Mouse (Mus musculus) thymus, adult 2 months (tissue): ENCODE measurements around the gene Polr2c.

ENCODE experiments used
- CTCF ChIP-seq: fragments of 200-500 bp; IDR thresholded peaks from 2 replicates; pipeline ENCODE4 v1.5.1; 2012; ENCODE audit warnings: mild to moderate bottlenecking, control low read depth, low read length, moderate library complexity, borderline replicate concordance; ENCODE audit not compliant: control insufficient read depth, poor library complexity, insufficient read depth; ENCODE audit errors: extremely low read depth
- POLR2A ChIP-seq: fragments of 200-500 bp; IDR thresholded peaks from 2 replicates; pipeline ENCODE4 v1.6.1; 2012; ENCODE audit warnings: mild to moderate bottlenecking, low read length, control low read depth, moderate library complexity; ENCODE audit not compliant: control insufficient read depth, poor library complexity, insufficient read depth; ENCODE audit errors: extremely low read depth

- TF ChIP-seq CTCF = no peak
- TF ChIP-seq POLR2A = no peak
Observed at GRCm38 (mm10) chr8:94807506-94807905, 49.7 kb upstream of the Polr2c start.
